ENCODE assay signal across 8 mouse cellular contexts in the genomic region with DNA sequence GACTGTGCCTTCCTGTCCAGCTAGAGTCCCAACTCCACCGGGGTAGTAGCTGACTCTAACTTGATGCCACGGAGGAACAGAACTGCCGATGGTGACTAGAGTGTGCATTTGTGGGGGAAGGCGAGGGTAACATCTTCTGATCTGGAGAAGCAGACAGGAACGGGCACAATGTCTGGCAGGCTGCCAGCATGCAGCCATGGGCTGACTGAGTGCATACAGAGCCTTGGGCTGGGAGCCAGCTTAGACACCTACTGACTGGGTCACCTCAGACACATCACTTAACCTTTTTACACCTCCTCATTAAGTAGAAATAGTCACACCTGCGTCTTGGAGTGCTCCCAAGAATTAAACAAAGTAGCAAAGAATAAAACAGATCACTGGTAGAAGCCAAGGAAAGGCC. TPM values are rescaled to one million over a fixed set of nuclear protein-coding genes. Genes with fewer than 3 reads are reported as not detected.
A peak's percentile ranks its signal among the peaks of the same experiment; 100 is the strongest.
DNase-seq lines count a peak whose midpoint lies in the region; ATAC-seq lines count a peak whose summit lies in the region.

No protein-coding gene starts in this region.

- peak; percentile 82 for ATAC-seq in megakaryocyte-erythroid progenitor cell, adult 5-6 weeks (replicated peaks; ENCODE audit: low FRiP score, low TSS enrichment, poor library complexity, severe bottlenecking)

- intact Hi-C loops in gastrocnemius, postnatal 36 days (cut with DNase I): no loop called here

- DNase-seq in gastrocnemius, postnatal 10 days: peak; percentile 26
- no peak for DNase-seq in gastrocnemius, postnatal 36 days
- peak; percentile 62 to 63 for DNase-seq in right cerebral cortex, postnatal 10 days (ENCODE audit: low spot score in 2 of 2)
- no peak for DNase-seq in right cerebral cortex, postnatal 25 days
- DNase-seq in heart, postnatal 4 days: peak; percentile 67
- no peak for DNase-seq in spleen, adult 18-20 months
- no peak for DNase-seq in thymus, postnatal 10 days (ENCODE audit: low spot score in 2 of 2)

RNA-seq across cellular contexts. Expression of a gene that starts 28.7 kb away (rescaled TPM):
- total RNA-seq in gastrocnemius, postnatal 10 days (2021): 10 to 100 TPM; 12.8 to 14.6 TPM
- total RNA-seq in gastrocnemius, postnatal 36 days (2021): 1 to 10 TPM; 5.6 to 6.4 TPM
- total RNA-seq in heart, postnatal 4 days (2021): 10 to 100 TPM; 47.4 to 47.9 TPM
- total RNA-seq in megakaryocyte-erythroid progenitor cell, adult 5-6 weeks (2014; fragmentation: Nextera tagmentation): 5.1 and 5.8 TPM in 2 replicates
- total RNA-seq in megakaryocyte-erythroid progenitor cell, adult 5-6 weeks (2017): 6.3 and 6.8 TPM in 2 replicates

Comparison
In these comparisons a context has a peak if more than half of its experiments do, and no peak if none do; other contexts are left out.
1. DNase-seq: peak in gastrocnemius, postnatal 10 days (single experiment), right cerebral cortex, postnatal 10 days (2 of 2) and heart, postnatal 4 days (single experiment); none in gastrocnemius, postnatal 36 days (0 of 2), right cerebral cortex, postnatal 25 days (single experiment), spleen, adult 18-20 months (0 of 2) and thymus, postnatal 10 days (0 of 2).